Mouse (Mus musculus): Measurements from ENCODE around the gene Dot1l. TPM values are rescaled to one million over a fixed set of nuclear protein-coding genes. Genes with fewer than 3 reads are reported as not detected.
"Not testable (repeated sequence)": the region's sequence is repeated elsewhere in the genome, so short reads cannot be mapped to it uniquely, and the experiment has no call there.

The Dot1l gene
- polyA plus RNA-seq, 1 experiment = 22.1 TPM

DNA sequence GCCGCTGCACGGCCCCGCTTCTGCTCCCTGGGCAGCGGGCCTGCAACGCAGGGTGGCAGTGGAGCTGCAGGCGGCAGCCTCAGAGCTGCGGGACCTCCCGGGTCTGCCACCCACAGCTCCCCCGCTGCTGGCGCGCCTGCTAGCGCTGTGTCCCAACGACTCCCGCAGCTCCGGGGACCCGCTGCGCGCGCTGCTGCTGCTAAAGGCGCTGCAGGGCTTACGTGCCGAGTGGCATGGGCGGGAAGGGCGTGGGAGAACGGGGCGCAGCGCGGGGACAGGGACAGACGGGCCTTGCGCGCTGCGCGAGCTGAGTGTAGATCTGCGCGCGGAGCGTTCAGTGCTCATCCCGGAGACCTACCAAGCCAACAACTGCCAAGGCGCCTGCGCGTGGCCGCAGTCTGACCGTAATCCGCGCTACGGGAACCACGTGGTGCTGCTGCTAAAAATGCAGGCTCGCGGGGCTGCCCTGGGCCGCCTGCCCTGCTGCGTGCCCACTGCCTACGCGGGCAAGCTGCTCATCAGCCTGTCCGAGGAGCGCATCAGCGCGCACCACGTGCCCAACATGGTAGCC lies 52.1 kb downstream of the Dot1l start:
- no peak for TF ChIP-seq CTCF (IDR thresholded peaks at IDR 0.05; ENCODE audit: low read depth, low read length)
- no peak for TF ChIP-seq POLR2A (IDR thresholded peaks at IDR 0.05; ENCODE audit: borderline replicate concordance, low read depth, low read length)
- H3K27ac ChIP-seq (ENCODE audit: insufficient read depth, low read depth, low read length) = peak overlapping the region; percentile 46; the same call in 1 of the 2 replicates
- peaks cover 2% of the 10 kb centered on the region; the same call in 1 of the 2 replicates for H3K4me1 ChIP-seq (ENCODE audit: control insufficient read depth, insufficient read depth, low read length)
- peak overlapping the region; percentile 69 for H3K4me3 ChIP-seq (ENCODE audit: insufficient read depth, low read length)

DNA sequence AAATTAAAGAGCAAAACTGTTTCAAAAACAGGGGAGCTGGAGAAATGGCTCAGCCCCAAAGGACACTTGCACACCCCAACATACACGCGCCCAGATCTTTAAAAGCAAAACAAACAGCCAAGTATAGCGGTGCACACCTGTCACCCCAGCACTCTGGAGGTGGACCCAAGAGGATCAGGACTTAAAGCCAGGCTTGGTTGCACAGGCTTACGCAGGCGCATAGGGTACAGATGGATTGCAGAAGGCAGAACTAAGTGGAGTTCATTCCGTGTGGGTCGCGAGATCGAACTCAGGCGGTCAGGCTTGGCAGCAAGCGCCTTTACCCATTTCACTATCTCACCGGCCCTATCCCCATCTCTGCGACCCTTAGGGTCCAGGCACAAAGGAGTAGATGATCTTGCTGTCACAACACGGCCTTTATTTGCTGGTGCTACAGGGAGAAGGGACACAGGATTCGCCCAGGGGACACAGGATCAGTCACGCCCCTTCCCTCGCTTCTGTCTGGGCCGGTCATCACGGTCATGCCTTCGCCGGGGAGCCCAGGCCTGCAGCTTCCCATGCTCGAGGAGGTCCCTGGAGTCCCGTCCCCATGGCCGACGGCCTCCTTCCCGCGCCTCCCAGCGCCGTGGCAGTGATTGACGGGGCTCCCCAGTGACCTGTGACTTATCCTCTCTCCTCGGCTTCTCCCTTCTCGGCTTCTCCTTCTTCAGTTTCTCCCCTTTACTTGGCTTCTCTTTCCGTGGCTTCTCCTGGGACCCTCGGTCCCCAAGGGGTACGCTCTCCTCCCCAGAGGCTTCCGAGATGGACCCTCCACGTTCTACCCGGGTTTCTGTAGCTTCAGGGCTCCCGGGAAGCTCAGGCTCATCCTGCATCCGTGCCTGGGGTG lies 53.3 kb downstream of the Dot1l start:
- no peak overlapping the region for H3K4me3 ChIP-seq (ENCODE audit: insufficient read depth, low read length)
- TF ChIP-seq POLR2A (IDR thresholded peaks at IDR 0.05; ENCODE audit: borderline replicate concordance, low read depth, low read length) = no peak
- TF ChIP-seq CTCF (IDR thresholded peaks at IDR 0.05; ENCODE audit: low read depth, low read length) = no peak
- peaks cover 8% of the 10 kb centered on the region for H3K4me1 ChIP-seq (ENCODE audit: control insufficient read depth, insufficient read depth, low read length)

DNA sequence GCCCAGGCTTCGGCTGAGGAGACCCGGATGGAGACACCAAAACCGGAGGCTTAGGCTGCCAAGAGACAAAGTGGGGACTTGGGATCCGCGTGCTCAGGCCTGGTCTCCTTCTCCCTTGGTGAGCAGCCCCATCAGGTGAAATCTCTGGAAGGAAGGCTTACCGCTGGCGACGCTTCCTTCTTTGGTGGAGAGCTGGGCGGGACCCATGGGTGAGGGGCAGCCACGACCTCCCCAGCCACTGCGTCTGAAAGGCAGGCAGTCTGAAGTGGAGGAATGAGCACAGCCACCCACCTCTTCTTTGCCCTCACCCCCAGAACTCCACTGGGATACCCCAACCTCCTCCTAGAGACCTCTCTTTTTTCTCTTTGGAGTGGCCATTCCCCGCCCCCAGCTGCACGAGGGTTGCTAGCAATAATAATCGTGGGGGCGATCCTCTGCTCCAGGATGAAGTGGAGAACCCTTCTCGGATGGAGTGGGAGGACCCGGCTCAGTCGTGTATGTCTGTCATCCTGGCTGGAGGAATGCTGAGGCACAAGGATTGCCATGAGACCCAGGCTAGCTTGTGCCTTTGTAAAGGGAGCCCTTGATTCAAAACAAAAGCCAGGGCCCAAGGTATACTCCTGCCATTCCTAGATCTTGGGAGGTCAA lies 54.1 kb downstream of the Dot1l start:
- no peak overlapping the region for H3K4me3 ChIP-seq (ENCODE audit: insufficient read depth, low read length)
- TF ChIP-seq POLR2A (IDR thresholded peaks at IDR 0.05; ENCODE audit: borderline replicate concordance, low read depth, low read length) = no peak
- no peak overlapping the region for H3K27ac ChIP-seq (ENCODE audit: insufficient read depth, low read depth, low read length)
- H3K4me1 ChIP-seq (ENCODE audit: control insufficient read depth, insufficient read depth, low read length) = peaks cover 8% of the 10 kb centered on the region

More for the DNA sequence above, 53.3 kb downstream of the Dot1l start:
- no peak overlapping the region for H3K27ac ChIP-seq (ENCODE audit: insufficient read depth, low read depth, low read length)

DNA sequence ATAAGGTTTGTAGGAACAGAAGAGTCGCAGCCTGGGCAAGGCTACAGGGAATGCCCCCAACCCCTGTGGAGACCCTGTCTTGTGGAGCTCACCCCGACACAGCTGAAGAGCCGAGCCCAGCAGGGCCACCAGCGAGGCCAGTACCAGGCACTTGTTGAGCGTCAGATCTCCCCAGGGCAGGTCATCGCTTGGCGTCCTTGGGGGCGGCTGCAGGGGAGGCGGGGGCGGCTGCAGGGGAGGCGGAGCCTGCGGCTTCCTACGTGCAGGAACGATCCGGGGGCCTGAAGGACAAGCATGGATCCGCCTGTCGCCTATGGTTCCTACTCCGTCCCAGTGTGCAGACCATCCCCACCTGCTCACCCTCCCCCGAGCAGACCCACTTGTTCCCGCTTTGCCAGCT lies 55.1 kb downstream of the Dot1l start:
- H3K27ac ChIP-seq (ENCODE audit: insufficient read depth, low read depth, low read length) = no peak overlapping the region
- TF ChIP-seq CTCF (IDR thresholded peaks at IDR 0.05; ENCODE audit: low read depth, low read length) (no peak), POLR2A (IDR thresholded peaks at IDR 0.05; ENCODE audit: borderline replicate concordance, low read depth, low read length) (no peak)
- H3K4me1 ChIP-seq (ENCODE audit: control insufficient read depth, insufficient read depth, low read length) = peaks cover 8% of the 10 kb centered on the region
- H3K4me3 ChIP-seq (ENCODE audit: insufficient read depth, low read length) = no peak overlapping the region

DNA sequence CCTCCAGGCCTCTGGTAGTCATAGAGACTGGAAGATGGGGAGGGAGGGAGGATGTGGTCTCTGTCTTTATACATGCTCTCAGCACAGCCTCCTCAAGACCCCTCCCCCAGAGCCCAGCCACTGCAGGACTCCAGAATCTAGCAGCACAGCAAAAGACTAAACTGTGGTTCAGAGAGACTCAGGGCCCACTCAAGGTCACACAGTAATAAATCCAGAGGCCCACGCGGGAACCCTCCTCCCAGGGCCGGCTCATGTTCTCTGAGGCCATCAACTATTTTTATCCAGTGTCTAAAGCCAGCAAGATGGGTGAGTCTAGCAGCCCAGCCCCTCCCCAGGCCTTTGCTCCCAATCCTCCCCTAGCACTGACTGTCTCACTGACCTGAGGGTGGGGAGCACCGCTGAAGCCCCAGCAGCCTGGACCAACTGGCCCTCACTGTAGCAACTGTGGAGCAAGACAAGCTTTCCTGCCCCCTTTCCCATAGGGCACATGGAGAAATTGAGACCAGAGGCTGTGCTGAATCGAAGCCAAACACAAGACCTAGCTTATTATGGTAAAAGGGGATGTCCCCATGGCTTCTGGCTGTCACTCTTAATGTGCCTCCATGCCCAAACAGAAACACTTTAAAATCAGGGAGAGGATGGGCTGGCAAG lies 57.5 kb downstream of the Dot1l start:
- H3K4me3 ChIP-seq (ENCODE audit: insufficient read depth, low read length) = no peak overlapping the region
- TF ChIP-seq CTCF (IDR thresholded peaks at IDR 0.05; ENCODE audit: low read depth, low read length) (no peak), POLR2A (IDR thresholded peaks at IDR 0.05; ENCODE audit: borderline replicate concordance, low read depth, low read length) (no peak)

GRCm38 (mm10) chr10:80813366-80813765 lies 58.4 kb downstream of the Dot1l start, which contains the start of gene Jsrp1:
TSS of gene Jsrp1 (minus strand) at chr10:80813498.
- Histone ChIP-seq H3K27ac (ENCODE audit: insufficient read depth, low read depth, low read length) (no peak within 1 kb of the TSS), H3K4me1 (ENCODE audit: control insufficient read depth, insufficient read depth, low read length) (peaks cover 6% of the 10 kb centered on the region; the same call in 1 of the 2 replicates), H3K4me3 (ENCODE audit: insufficient read depth, low read length) (no peak within 1 kb of the TSS)
- TF ChIP-seq POLR2A (IDR thresholded peaks at IDR 0.05; ENCODE audit: borderline replicate concordance, low read depth, low read length) (no peak), CTCF (IDR thresholded peaks at IDR 0.05; ENCODE audit: low read depth, low read length) (no peak)

More for the DNA sequence above, 57.5 kb downstream of the Dot1l start:
- H3K27ac ChIP-seq (ENCODE audit: insufficient read depth, low read depth, low read length) = no peak overlapping the region
- H3K4me1 ChIP-seq (ENCODE audit: control insufficient read depth, insufficient read depth, low read length) = peaks cover 8% of the 10 kb centered on the region

GRCm38 (mm10) chr10:80814800-80815199 lies 59.8 kb downstream of the Dot1l start:
- H3K4me1 ChIP-seq (ENCODE audit: control insufficient read depth, insufficient read depth, low read length) = peaks cover 6% of the 10 kb centered on the region; the same call in 1 of the 2 replicates
- H3K4me3 ChIP-seq (ENCODE audit: insufficient read depth, low read length) = no peak overlapping the region
- no peak overlapping the region for H3K27ac ChIP-seq (ENCODE audit: insufficient read depth, low read depth, low read length)
- TF ChIP-seq CTCF (IDR thresholded peaks at IDR 0.05; ENCODE audit: low read depth, low read length) (no peak), POLR2A (IDR thresholded peaks at IDR 0.05; ENCODE audit: borderline replicate concordance, low read depth, low read length) (no peak)

GRCm38 (mm10) chr10:80816303-80816702 lies 61.3 kb downstream of the Dot1l start:
- not testable (repeated sequence) for H3K4me1 ChIP-seq (ENCODE audit: control insufficient read depth, insufficient read depth, low read length); H3K4me3 ChIP-seq (ENCODE audit: insufficient read depth, low read length); H3K27ac ChIP-seq (ENCODE audit: insufficient read depth, low read depth, low read length)

- peaks cover 6% of the 10 kb centered on the region; the same call in 1 of the 2 replicates for H3K4me1 ChIP-seq (ENCODE audit: control insufficient read depth, insufficient read depth, low read length)
- TF ChIP-seq CTCF (IDR thresholded peaks at IDR 0.05; ENCODE audit: low read depth, low read length) (no peak), POLR2A (IDR thresholded peaks at IDR 0.05; ENCODE audit: borderline replicate concordance, low read depth, low read length) (no peak)
- H3K4me3 ChIP-seq (ENCODE audit: insufficient read depth, low read length) = no peak overlapping the region
- H3K27ac ChIP-seq (ENCODE audit: insufficient read depth, low read depth, low read length) = no peak overlapping the region
These were observed 62.2 kb downstream of the Dot1l start for GRCm38 (mm10) chr10:80817164-80817563.

DNA sequence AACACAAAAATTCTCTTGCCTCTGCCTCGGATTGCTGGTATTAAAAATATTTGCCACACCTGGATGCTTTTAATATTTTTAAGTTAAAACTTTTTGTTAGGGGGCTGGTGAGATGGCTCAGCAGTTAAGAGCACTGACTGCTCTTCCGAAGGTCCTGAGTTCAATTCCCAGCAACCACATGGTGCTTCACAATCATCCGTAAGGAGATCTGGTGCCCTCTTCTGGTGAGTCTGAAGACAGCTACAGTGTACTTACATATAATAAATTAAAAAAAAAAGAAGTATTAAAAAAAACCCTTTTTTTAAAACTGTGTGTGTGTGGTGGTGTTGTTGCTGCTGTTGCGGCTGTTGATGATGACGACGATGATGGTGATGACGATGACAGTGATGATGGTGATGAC lies 62.9 kb downstream of the Dot1l start:
- H3K4me3 ChIP-seq (ENCODE audit: insufficient read depth, low read length); H3K4me1 ChIP-seq (ENCODE audit: control insufficient read depth, insufficient read depth, low read length); H3K27ac ChIP-seq (ENCODE audit: insufficient read depth, low read depth, low read length): not testable (repeated sequence)
